Mouse (Mus musculus) brain, embryonic 14.5 days (tissue): ENCODE measurements at regions not wholly inside any gene's neighbourhood (a gene's known extent, or its start where the extent isn't known, plus 50 kb on each side); places are given as distances from the start of the nearest gene placed in this dataset.

Experiments used
- CTCF ChIP-seq: fragments of 200-500 bp; IDR thresholded peaks from 2 replicates; pipeline ENCODE4 v1.5.1; 2012; ENCODE audit warnings: inconsistent platforms, mild to moderate bottlenecking, moderate library complexity, borderline replicate concordance; ENCODE audit not compliant: insufficient read depth, insufficient read length; ENCODE audit errors: extremely low read depth
- POLR2A ChIP-seq: fragments of 200-500 bp; IDR thresholded peaks from 2 replicates; pipeline ENCODE4 v1.6.1; 2012; ENCODE audit warnings: mild to moderate bottlenecking, inconsistent platforms, borderline replicate concordance; ENCODE audit not compliant: poor library complexity, insufficient read depth, insufficient read length, severe bottlenecking; ENCODE audit errors: extremely low read depth

DNA sequence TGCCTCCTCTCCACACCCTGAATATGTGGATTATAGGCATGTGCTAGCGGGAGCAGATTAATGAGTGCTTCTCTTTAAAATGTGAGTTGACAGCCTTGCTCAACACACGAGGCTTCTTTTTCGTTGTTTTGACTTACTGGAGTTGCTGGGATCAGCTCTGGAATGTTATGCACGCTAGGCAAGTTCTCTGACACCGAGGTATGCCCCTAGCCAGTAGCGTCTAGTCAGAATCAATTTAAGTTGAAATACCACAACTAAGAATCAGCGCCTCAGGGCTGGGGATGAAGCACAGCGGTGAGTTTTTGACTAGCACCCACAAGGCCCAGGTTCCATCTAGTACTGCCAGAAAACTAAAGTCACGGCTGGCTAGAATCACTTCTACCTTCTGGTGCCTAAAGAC, 72.4 kb upstream of the Cdc42bpa start:
- no peak for TF ChIP-seq CTCF
- no peak for TF ChIP-seq POLR2A
